Mouse (Mus musculus): ENCODE measurements around the gene Wdr19. TPM values are rescaled to one million over a fixed set of nuclear protein-coding genes. Genes with fewer than 3 reads are reported as not detected.

Wdr19 gene
- total and polyA plus RNA-seq, 2 experiments from 2014 or later, result 8.1 to 11.1 TPM

- Histone ChIP-seq H3K9me3 (ENCODE audit: low read length) (no peaks in the 10 kb centered on the region), H3K4me3 (ENCODE audit: low read length) (no peak overlapping the region), H3K36me3 (ENCODE audit: insufficient read depth, low read length) (no peaks in the 10 kb centered on the region), H3K27ac (no peak overlapping the region), H3K27me3 (ENCODE audit: insufficient read depth, low read length) (no peaks in the 10 kb centered on the region), H3K9ac (replicated peaks; ENCODE audit: low read length) (no peak overlapping the region), H3K4me2 (ENCODE audit: low read depth, low read length) (no peak overlapping the region), H3K4me1 (ENCODE audit: insufficient read depth, low read length) (no peaks in the 10 kb centered on the region)
- no peak for ATAC-seq
- DNase-seq (ENCODE audit: low spot score), result no peak
- TF ChIP-seq CTCF (IDR thresholded peaks at IDR 0.05; ENCODE audit: low read depth), result no peak
- WGBS, result 90% methylated on average over 9 of the region's 9 CpGs
Measured at GRCm38 (mm10) chr5:65194441-65194840, 5.1 kb upstream of the Wdr19 start.

- no peak for TF ChIP-seq CTCF (IDR thresholded peaks at IDR 0.05; ENCODE audit: low read depth)
- Histone ChIP-seq H3K9me3 (ENCODE audit: low read length) (no peaks in the 10 kb centered on the region), H3K9ac (replicated peaks; ENCODE audit: low read length) (no peak overlapping the region), H3K4me3 (ENCODE audit: low read length) (no peak overlapping the region), H3K27me3 (ENCODE audit: insufficient read depth, low read length) (no peaks in the 10 kb centered on the region), H3K4me2 (ENCODE audit: low read depth, low read length) (no peak overlapping the region), H3K36me3 (ENCODE audit: insufficient read depth, low read length) (no peaks in the 10 kb centered on the region), H3K4me1 (ENCODE audit: insufficient read depth, low read length) (no peaks in the 10 kb centered on the region), H3K27ac (no peak overlapping the region)
- DNase-seq (ENCODE audit: low spot score) (no peak), ATAC-seq (no peak)
- WGBS, result 81% methylated on average over 2 of the region's 2 CpGs
Measured at GRCm38 (mm10) chr5:65204726-65205125, 5.2 kb downstream of the Wdr19 start.

- Histone ChIP-seq H3K9me3 (ENCODE audit: low read length) (no peaks in the 10 kb centered on the region), H3K4me1 (ENCODE audit: insufficient read depth, low read length) (no peaks in the 10 kb centered on the region), H3K36me3 (ENCODE audit: insufficient read depth, low read length) (0 out of 2 replicates have a peak, but pooled peaks cover 4% of the 10 kb centered on the region), H3K4me3 (ENCODE audit: low read length) (no peak overlapping the region), H3K27ac (no peak overlapping the region), H3K9ac (replicated peaks; ENCODE audit: low read length) (no peak overlapping the region), H3K27me3 (ENCODE audit: insufficient read depth, low read length) (no peaks in the 10 kb centered on the region), H3K4me2 (ENCODE audit: low read depth, low read length) (no peak overlapping the region)
- 0 out of 2 replicates have a peak, but pooled peaks have one; percentile 51 for ATAC-seq
- TF ChIP-seq CTCF (IDR thresholded peaks at IDR 0.05; ENCODE audit: low read depth), result peak; percentile 92
- 25% methylated on average over 7 of the region's 7 CpGs for WGBS
- peak; percentile 76 for DNase-seq (ENCODE audit: low spot score)
Measured at GRCm38 (mm10) chr5:65213321-65213720, 13.8 kb downstream of the Wdr19 start.

GRCm38 (mm10) chr5:65217305-65218269, 18.1 kb downstream of the Wdr19 start:
- no peak for TF ChIP-seq CTCF (IDR thresholded peaks at IDR 0.05; ENCODE audit: low read depth)
- Histone ChIP-seq H3K4me2 (ENCODE audit: low read depth, low read length) (no peak overlapping the region), H3K4me3 (ENCODE audit: low read length) (no peak overlapping the region), H3K36me3 (ENCODE audit: insufficient read depth, low read length) (0 out of 2 replicates have a peak, but pooled peaks cover 4% of the 10 kb centered on the region), H3K4me1 (ENCODE audit: insufficient read depth, low read length) (no peaks in the 10 kb centered on the region), H3K27ac (no peak overlapping the region), H3K27me3 (ENCODE audit: insufficient read depth, low read length) (no peaks in the 10 kb centered on the region), H3K9ac (replicated peaks; ENCODE audit: low read length) (no peak overlapping the region), H3K9me3 (ENCODE audit: low read length) (no peaks in the 10 kb centered on the region)
- 92% methylated on average over 11 of the region's 11 CpGs for WGBS
- ATAC-seq, result no peak
- DNase-seq (ENCODE audit: low spot score), result no peak

- TF ChIP-seq CTCF (IDR thresholded peaks at IDR 0.05; ENCODE audit: low read depth), result no peak
- Histone ChIP-seq H3K27ac (no peak overlapping the region), H3K4me1 (ENCODE audit: insufficient read depth, low read length) (no peaks in the 10 kb centered on the region), H3K4me3 (ENCODE audit: low read length) (no peak overlapping the region), H3K4me2 (ENCODE audit: low read depth, low read length) (no peak overlapping the region), H3K9ac (replicated peaks; ENCODE audit: low read length) (no peak overlapping the region), H3K27me3 (ENCODE audit: insufficient read depth, low read length) (no peaks in the 10 kb centered on the region), H3K9me3 (ENCODE audit: low read length) (no peaks in the 10 kb centered on the region), H3K36me3 (ENCODE audit: insufficient read depth, low read length) (peaks cover 24% of the 10 kb centered on the region)
- no peak for DNase-seq (ENCODE audit: low spot score)
- 93% methylated on average over 7 of the region's 7 CpGs for WGBS
- ATAC-seq, result no peak
Measured at GRCm38 (mm10) chr5:65221037-65221436, 21.5 kb downstream of the Wdr19 start.

- DNase-seq (ENCODE audit: low spot score) (no peak), ATAC-seq (no peak)
- no peaks in the 10 kb centered on the region for H3K9me3 ChIP-seq (ENCODE audit: low read length)
- WGBS, result 92% methylated on average over 5 of the region's 5 CpGs
- no peaks in the 10 kb centered on the region for H3K27me3 ChIP-seq (ENCODE audit: insufficient read depth, low read length)
- H3K9ac ChIP-seq (replicated peaks; ENCODE audit: low read length), result no peak overlapping the region
- TF ChIP-seq CTCF (IDR thresholded peaks at IDR 0.05; ENCODE audit: low read depth), result no peak
- no peak overlapping the region for H3K4me2 ChIP-seq (ENCODE audit: low read depth, low read length)
- peaks cover 27% of the 10 kb centered on the region for H3K36me3 ChIP-seq (ENCODE audit: insufficient read depth, low read length)
- H3K4me1 ChIP-seq (ENCODE audit: insufficient read depth, low read length), result no peaks in the 10 kb centered on the region
- no peak overlapping the region for H3K27ac ChIP-seq
- no peak overlapping the region for H3K4me3 ChIP-seq (ENCODE audit: low read length)
Measured at GRCm38 (mm10) chr5:65224056-65224455, 24.6 kb downstream of the Wdr19 start.

All from hindbrain, postnatal 0 days (tissue).